Mouse (Mus musculus) ES-Bruce4 (cell line): ENCODE data around the gene Zfp3. TPM values are rescaled to one million over a fixed set of nuclear protein-coding genes. Genes with fewer than 3 reads are reported as not detected.

Source experiments
- H3K27ac ChIP-seq: 2 replicates; pipeline ENCODE4 v1.5.1; 2012; ENCODE audit warnings: low read length, inconsistent platforms; ENCODE audit not compliant: insufficient read depth
- H3K27me3 ChIP-seq: 2 replicates; pipeline ENCODE4 v1.6.1; 2012; ENCODE audit warnings: mild to moderate bottlenecking, low read length, inconsistent platforms; ENCODE audit not compliant: control insufficient read depth, poor library complexity, insufficient read depth, severe bottlenecking
- H3K36me3 ChIP-seq: 2 replicates; pipeline ENCODE4 v1.6.1; 2012; ENCODE audit warnings: inconsistent platforms, mild to moderate bottlenecking, low read length, moderate library complexity; ENCODE audit not compliant: control insufficient read depth, poor library complexity, insufficient read depth, severe bottlenecking
- H3K4me1 ChIP-seq: one replicate; pipeline ENCODE4 v1.8.1; 2011; ENCODE audit warnings: low read length; ENCODE audit not compliant: control insufficient read depth, insufficient read depth
- H3K4me3 ChIP-seq: 2 replicates; pipeline ENCODE4 v1.5.1; 2011; ENCODE audit warnings: low read depth, mild to moderate bottlenecking, low read length
- H3K9ac ChIP-seq: 2 replicates; pipeline ENCODE4 v1.6.1; 2012; ENCODE audit warnings: low read depth, mild to moderate bottlenecking, inconsistent platforms; ENCODE audit not compliant: poor library complexity, severe bottlenecking
- H3K9me3 ChIP-seq: replicated peaks from 2 replicates; pipeline ENCODE4 v1.6.1; 2012; ENCODE audit warnings: mild to moderate bottlenecking, low read length, inconsistent platforms; ENCODE audit not compliant: control insufficient read depth, poor library complexity, insufficient read depth, severe bottlenecking
- CTCF ChIP-seq: IDR thresholded peaks from one replicate; pipeline ENCODE4 v1.8.1; 2011; ENCODE audit warnings: low read depth, low read length
- EP300 ChIP-seq: IDR thresholded peaks from 2 replicates; pipeline ENCODE4 v1.6.1; 2011; ENCODE audit warnings: low read depth, low read length; ENCODE audit not compliant: insufficient read depth
- POLR2A ChIP-seq: IDR thresholded peaks from one replicate; pipeline ENCODE4 v1.8.1; 2011; ENCODE audit warnings: low read length; ENCODE audit not compliant: insufficient read depth
- polyA plus RNA-seq: library from polyadenylated mRNA; stranded (reverse); fragments of >200 nt; gene quantifications from 2 replicates; pipeline ENCODE4 v1.2.4, GENCODE M21; 2011; ENCODE audit warnings: low read depth; ENCODE audit not compliant: missing spikeins, insufficient read depth, insufficient read length

Gene Zfp3
- polyA plus RNA-seq, 1 experiment: 3.6 TPM

DNA sequence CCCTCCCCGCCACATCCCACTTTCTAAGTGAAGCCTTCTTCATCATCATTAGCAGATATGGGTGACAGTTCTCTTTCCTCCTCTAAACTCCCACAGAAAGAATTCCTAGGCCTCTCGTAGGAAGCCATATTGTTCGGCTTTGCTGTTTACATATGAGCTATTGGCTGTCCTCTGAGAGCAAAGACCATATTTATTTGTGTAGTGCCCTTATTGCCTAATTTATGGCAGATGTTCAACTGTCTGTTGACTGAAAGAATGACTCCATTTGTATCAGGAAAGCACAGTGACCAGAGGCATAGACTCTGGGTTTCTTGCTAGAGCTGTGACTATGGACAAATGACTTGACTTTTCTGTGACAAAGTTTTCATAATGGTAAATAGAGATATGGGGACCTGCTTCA lies 22.4 kb upstream of the Zfp3 start:
- no peak for TF ChIP-seq EP300
- no peak for TF ChIP-seq CTCF
- TF ChIP-seq POLR2A: no peak
- Histone ChIP-seq H3K4me1 (no peaks in the 10 kb centered on the region), H3K4me3 (no peak overlapping the region), H3K27me3 (no peaks in the 10 kb centered on the region), H3K9me3 (no peaks in the 10 kb centered on the region), H3K36me3 (no peaks in the 10 kb centered on the region), H3K27ac (no peak overlapping the region), H3K9ac (no peak overlapping the region)

DNA sequence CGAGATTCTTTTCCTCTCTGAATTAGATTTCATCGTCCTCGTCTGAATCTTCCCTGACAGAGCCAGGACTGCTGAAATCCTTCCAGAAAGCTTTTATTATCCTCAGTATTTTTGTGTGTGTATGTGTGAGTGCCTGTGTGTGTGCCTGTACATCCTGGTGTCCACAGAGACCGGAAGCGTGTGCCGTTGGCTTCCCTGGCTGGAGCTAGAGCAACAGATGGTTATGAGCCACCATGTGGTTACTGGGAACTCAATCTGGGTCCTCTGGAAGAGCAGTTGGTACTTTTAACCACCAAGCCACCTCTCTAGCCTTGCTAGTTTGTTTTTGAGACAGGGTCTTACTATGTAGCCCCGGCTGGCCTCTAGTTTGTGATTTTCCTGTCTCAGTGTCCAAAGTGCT lies 21.9 kb upstream of the Zfp3 start:
- Histone ChIP-seq H3K9ac (no peak overlapping the region), H3K9me3 (no peaks in the 10 kb centered on the region), H3K4me3 (no peak overlapping the region), H3K27ac (no peak overlapping the region), H3K36me3 (no peaks in the 10 kb centered on the region), H3K27me3 (no peaks in the 10 kb centered on the region), H3K4me1 (no peaks in the 10 kb centered on the region)
- no peak for TF ChIP-seq EP300

DNA sequence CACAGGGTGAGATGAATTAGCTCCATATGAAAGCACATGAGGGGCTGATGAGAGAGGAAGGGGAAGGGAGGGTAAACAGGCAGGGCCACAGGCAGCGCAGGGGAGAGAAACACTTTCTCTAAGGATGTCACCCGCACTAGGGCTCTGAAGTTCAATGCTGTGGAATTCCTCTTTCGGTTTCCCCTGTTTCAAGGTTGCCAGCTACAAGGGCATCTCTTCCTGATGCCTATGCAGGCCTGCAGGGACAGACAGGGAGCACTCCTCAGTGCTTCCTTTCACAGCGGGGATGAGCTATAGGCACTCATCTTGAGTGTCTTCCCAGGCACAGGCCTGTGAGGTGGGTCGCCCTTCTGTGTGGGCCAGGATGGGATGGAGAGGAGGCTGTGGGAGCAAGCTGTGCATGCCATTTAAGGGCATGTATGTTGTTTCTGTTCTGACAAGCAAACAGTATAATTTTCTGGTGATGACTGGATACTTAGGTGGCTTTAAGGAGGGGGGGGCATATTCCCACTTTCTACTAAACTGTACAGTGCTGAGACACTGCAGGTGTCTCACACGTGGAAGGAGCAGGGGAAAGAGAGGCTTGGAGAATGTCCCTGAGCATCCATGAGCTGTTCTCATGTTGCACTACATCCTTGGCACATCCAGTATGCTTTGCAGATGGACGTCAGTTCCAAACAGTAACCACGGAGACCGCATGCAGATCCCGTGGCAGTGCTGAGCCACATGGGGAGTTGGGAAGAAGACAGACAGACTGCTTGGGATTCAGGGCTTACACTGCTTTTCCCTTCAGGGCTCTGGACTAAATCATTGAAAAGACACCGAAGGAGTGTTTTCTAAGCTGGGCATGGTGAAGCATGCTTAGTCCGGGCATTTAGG lies 21.2 kb upstream of the Zfp3 start:
- Histone ChIP-seq H3K27me3 (no peaks in the 10 kb centered on the region), H3K4me3 (no peak overlapping the region), H3K9me3 (no peaks in the 10 kb centered on the region), H3K4me1 (no peaks in the 10 kb centered on the region), H3K27ac (no peak overlapping the region), H3K9ac (no peak overlapping the region), H3K36me3 (no peaks in the 10 kb centered on the region)
- TF ChIP-seq CTCF (no peak), POLR2A (no peak), EP300 (no peak)

DNA sequence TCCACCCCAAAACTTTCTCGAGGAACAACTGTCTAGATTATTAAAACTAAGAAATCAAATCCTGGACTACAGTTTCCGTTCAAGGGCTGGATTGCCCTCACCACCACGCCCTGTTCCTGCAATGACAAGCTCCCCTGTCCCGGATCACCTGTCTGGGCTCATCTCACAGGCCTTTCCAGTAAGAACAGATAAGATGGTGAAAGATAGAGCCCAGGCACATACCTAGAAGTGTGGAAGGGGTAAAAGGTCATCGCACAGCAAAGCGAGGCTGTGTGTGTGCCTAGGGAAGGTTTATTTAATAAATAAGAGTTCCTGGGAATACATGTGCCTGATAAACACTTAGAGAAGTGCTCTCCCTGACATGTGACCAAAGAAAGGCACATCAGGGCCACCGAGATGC lies 18.4 kb upstream of the Zfp3 start:
- Histone ChIP-seq H3K9ac (no peak overlapping the region), H3K36me3 (no peaks in the 10 kb centered on the region), H3K27me3 (no peaks in the 10 kb centered on the region), H3K27ac (no peak overlapping the region), H3K9me3 (no peaks in the 10 kb centered on the region), H3K4me1 (no peaks in the 10 kb centered on the region), H3K4me3 (no peak overlapping the region)
- no peak for TF ChIP-seq POLR2A
- TF ChIP-seq CTCF: no peak
- no peak for TF ChIP-seq EP300

DNA sequence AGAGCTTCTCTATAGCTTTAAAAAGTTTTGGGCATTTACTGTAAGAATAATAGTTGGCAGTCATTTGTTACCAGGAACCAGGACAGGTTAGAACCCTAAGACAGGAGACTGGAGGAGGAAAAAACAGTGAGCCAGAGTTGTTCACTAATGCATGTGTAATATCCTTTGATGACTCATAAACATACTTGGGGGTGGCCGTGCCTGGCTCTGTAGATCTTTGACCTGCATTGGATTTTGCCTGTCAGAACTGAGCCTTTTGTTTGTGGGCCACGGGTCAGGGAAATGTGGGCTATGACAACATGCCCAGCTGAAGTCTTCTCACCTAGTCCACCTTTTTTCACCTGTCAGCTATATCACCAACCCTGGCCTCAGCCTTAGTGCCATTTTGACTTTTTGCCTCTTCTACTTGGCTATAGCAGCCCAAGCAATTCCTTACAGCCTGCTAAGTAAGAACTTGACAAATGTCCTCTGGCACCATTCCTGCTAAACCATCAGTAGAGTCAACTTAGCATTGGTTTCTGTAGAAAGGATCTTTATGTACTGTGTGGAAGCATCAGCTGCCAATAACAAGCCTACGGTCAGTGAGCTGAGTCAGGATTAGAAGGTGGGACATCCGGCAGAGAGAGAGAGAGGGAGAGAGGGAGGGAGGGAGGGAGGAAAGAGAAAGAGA lies 16.0 kb upstream of the Zfp3 start:
- H3K27ac ChIP-seq: no peak overlapping the region
- H3K9me3 ChIP-seq: no peaks in the 10 kb centered on the region
- H3K4me1 ChIP-seq: no peaks in the 10 kb centered on the region
- H3K4me3 ChIP-seq: no peak overlapping the region
- H3K27me3 ChIP-seq: no peaks in the 10 kb centered on the region
- H3K36me3 ChIP-seq: no peaks in the 10 kb centered on the region
- H3K9ac ChIP-seq: no peak overlapping the region
- TF ChIP-seq EP300 (no peak), POLR2A (no peak), CTCF (no peak)
